Mouse (Mus musculus) neural tube, embryonic 10.5 days (tissue): ENCODE measurements around the gene Patj.
"Not testable (repeated sequence)": the region's sequence is repeated elsewhere in the genome, so short reads cannot be mapped to it uniquely, and the experiment has no call there.

Experiments
- DNase-seq: peaks from one replicate; pipeline ENCODE4 v3.0.0-alpha.2; 2017; ENCODE audit warnings: low spot score; ENCODE audit errors: extremely low spot score

The Patj gene

GRCm38 (mm10) chr4:98395690-98396437, at the start of gene Patj:
Gene Patj, plus strand, starts transcription at chr4:98395785.
- peak; percentile 60 for DNase-seq

- DNase-seq: no peak
These were observed 47.0 kb upstream of the Patj start for GRCm38 (mm10) chr4:98348580-98348979.

- no peak for DNase-seq
These were observed 37.4 kb upstream of the Patj start for GRCm38 (mm10) chr4:98358034-98358809.

GRCm38 (mm10) chr4:98375401-98375800, 20.2 kb upstream of the Patj start:
- DNase-seq: no peak

GRCm38 (mm10) chr4:98376943-98377342, 18.6 kb upstream of the Patj start:
- no peak for DNase-seq

- DNase-seq: peak; percentile 89
These were observed 12.7 kb upstream of the Patj start, which contains the start of gene Tm2d1 for GRCm38 (mm10) chr4:98382716-98383424. Gene Tm2d1, minus strand, starts transcription at chr4:98383306.

- peak; percentile 17 for DNase-seq
These were observed 10.5 kb upstream of the Patj start for GRCm38 (mm10) chr4:98385036-98385435.

- DNase-seq: no peak
These were observed 267 bp upstream of the Patj start for GRCm38 (mm10) chr4:98395346-98395689.

- no peak for DNase-seq
These were observed 5.5 kb downstream of the Patj start for GRCm38 (mm10) chr4:98400926-98401583.

- no peak for DNase-seq
These were observed 6.0 kb downstream of the Patj start for GRCm38 (mm10) chr4:98401584-98401962.

GRCm38 (mm10) chr4:98403492-98403891, 7.9 kb downstream of the Patj start:
- no peak for DNase-seq

- DNase-seq: no peak
These were observed 8.8 kb downstream of the Patj start for GRCm38 (mm10) chr4:98404412-98404811.

GRCm38 (mm10) chr4:98408455-98408854, 12.9 kb downstream of the Patj start:
- DNase-seq: no peak

GRCm38 (mm10) chr4:98415150-98415549, 19.6 kb downstream of the Patj start:
- not testable (repeated sequence) for DNase-seq

- DNase-seq: no peak
These were observed 32.8 kb downstream of the Patj start for GRCm38 (mm10) chr4:98428371-98428770.

GRCm38 (mm10) chr4:98435641-98436457, 40.3 kb downstream of the Patj start:
- DNase-seq: no peak

GRCm38 (mm10) chr4:98436664-98437363, 41.2 kb downstream of the Patj start:
- no peak for DNase-seq

GRCm38 (mm10) chr4:98439261-98440005, 43.8 kb downstream of the Patj start:
- DNase-seq: no peak

- no peak for DNase-seq
These were observed 45.7 kb downstream of the Patj start for GRCm38 (mm10) chr4:98441248-98441647.
